Mouse (Mus musculus) bone marrow macrophage, adult 2 months (primary cell): ENCODE measurements at regions not wholly inside any gene's neighbourhood (a gene's known extent, or its start where the extent isn't known, plus 50 kb on each side); places are given as distances from the start of the nearest gene placed in this dataset.
"Not testable (repeated sequence)": the region's sequence is repeated elsewhere in the genome, so short reads cannot be mapped to it uniquely, and the experiment has no call there.

ENCODE experiments used
- H3K27ac ChIP-seq: 2 replicates; pipeline ENCODE4 v1.5.1; 2012; ENCODE audit warnings: low read depth, low read length; ENCODE audit not compliant: insufficient read depth
- H3K4me1 ChIP-seq: 2 replicates; pipeline ENCODE4 v1.6.1; 2012; ENCODE audit warnings: low read length; ENCODE audit not compliant: control insufficient read depth, insufficient read depth
- H3K4me3 ChIP-seq: 2 replicates; pipeline ENCODE4 v1.5.1; 2012; ENCODE audit warnings: mild to moderate bottlenecking, low read length, moderate library complexity; ENCODE audit not compliant: insufficient read depth
- CTCF ChIP-seq: IDR thresholded peaks from 2 replicates; pipeline ENCODE4 v1.5.1; 2012; ENCODE audit warnings: low read depth, mild to moderate bottlenecking, low read length, moderate library complexity
- POLR2A ChIP-seq: IDR thresholded peaks from 2 replicates; pipeline ENCODE4 v1.6.1; 2012; ENCODE audit warnings: mild to moderate bottlenecking, low read depth, low read length, borderline replicate concordance

DNA sequence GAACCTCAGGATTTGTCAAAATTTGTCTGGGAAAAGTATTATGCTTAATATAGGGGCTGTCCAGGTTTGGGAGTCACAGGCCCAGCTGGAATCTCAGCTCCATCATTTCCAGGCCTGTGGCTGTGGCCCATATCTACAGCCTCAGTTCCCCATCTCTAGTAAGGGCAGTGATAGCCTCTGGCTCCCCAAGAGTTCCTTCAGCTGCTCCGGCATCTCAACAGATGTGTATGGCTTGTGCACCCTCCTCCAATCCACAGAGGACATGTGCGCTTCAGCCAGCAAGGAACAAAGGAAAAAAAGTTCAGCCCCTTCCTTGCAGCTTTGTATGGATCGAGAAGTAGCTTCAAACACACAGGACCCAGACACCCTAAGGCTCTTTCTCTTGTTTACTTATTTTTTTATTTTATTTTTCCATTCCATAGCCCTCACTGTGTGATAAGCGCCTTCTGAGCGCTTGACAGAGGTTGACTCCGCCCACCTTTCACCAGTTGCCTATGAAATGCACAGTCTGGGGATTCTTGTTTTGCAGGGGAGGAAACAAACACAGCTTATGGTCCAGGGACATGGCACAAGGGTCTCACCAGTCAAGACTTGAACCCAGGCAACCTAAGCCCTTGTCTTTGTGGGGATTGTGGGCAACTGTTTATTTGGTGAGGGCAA lies 222.3 kb upstream of the Klf3 start:
- Histone ChIP-seq H3K27ac (no peak overlapping the region), H3K4me3 (no peak overlapping the region), H3K4me1 (no peaks in the 10 kb centered on the region)
- no peak for TF ChIP-seq CTCF
- TF ChIP-seq POLR2A = no peak

DNA sequence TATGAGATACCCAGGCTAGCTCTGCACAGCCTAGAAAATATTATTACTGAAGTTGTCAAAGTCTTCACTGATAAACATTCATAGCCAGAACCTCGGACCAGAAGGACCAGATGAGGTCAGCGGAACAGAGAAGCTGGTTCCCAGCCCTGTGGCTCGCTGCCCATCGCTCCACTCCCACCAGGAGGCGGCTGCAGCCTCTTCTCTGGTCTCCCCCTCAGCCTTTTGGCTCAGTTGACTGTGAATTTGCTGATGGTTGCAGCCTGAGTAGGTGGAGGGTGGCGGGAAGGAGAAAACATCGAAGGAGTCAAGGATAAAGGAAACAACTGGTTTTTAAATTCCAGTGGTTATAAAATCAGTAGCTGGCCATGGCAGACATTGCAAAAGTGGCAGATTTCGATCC lies 221.7 kb upstream of the Klf3 start:
- no peaks in the 10 kb centered on the region for H3K4me1 ChIP-seq

DNA sequence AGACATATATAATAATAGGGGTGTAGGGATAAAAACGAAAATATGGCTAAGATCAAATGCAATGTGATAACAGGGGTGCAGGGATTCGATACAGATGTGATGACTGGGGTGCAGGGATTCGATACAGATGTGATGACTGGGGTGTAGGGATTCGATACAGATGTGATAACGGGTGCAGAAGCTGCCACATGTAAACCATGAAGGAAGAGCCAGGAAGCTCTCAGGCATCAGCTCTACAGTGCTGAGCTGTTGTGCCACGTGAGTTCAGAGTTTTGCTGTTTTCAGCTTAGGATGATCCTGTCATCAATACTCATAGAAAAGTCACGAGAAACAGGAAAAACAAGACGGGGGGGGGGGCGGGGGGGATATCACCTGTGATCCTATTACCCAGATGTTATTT lies 221.2 kb upstream of the Klf3 start:
- no peak overlapping the region for H3K27ac ChIP-seq
- no peak overlapping the region for H3K4me3 ChIP-seq
- TF ChIP-seq CTCF = no peak
- TF ChIP-seq POLR2A = no peak
- H3K4me1 ChIP-seq = no peaks in the 10 kb centered on the region

More for the DNA sequence above, 221.7 kb upstream of the Klf3 start:
- TF ChIP-seq POLR2A = no peak
- no peak for TF ChIP-seq CTCF
- no peak overlapping the region for H3K4me3 ChIP-seq
- H3K27ac ChIP-seq = no peak overlapping the region

DNA sequence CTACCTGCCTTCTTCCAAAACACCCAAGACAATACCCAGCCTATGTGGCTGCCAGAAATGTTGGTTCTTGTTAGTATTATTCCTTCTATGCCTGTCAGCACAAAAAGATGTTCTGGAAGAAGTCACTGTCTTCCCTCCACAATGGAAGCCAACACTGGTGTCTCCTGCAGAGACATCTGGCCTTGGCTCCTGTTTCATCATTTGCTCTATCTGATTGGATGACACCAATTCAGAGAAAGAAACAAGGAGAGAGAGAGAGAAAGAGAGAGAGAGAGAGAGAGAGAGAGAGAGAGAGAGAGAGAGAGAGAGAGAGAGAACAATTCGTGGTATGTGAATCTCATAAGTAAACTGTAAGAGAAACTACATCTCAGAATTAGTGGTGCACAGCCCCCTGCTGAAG lies 218.9 kb upstream of the Klf3 start:
- no peaks in the 10 kb centered on the region for H3K4me1 ChIP-seq
- TF ChIP-seq POLR2A (no peak), CTCF (no peak)
- H3K4me3 ChIP-seq = no peak overlapping the region
- no peak overlapping the region for H3K27ac ChIP-seq

DNA sequence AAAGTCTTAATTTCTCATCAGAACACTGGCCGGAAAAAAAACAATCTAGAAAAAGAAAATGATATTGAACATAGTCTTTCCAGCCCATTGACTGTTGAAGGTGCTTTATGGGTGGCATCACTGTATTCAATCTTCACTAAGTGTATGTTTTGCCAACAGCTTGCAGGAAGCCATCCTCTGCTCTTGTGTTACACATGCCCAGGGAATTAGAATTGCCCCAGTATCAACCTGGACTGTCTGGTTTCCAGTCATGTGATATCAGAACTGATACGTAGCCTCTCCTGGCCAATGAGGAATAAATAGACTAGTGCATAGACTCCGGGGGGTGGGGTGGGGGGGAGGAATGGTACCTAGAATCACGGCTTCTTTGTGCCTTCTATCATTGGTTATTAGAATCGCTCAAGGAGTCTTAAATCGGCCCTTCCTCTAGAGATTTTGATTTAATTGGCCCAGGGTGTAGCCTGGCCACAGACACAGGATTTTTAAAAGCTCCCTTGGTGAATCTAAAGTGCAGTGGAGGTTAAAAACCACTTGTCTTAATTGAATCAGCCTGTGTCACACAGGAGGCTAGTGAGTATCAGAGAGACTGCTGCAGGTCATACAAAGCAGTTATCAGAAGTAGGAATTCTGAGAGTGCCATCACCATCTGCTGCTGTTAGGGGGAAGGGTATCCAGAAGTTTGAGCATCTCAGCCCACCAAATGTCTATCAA lies 218.0 kb upstream of the Klf3 start:
- TF ChIP-seq CTCF (no peak), POLR2A (no peak)
- Histone ChIP-seq H3K4me3 (no peak overlapping the region), H3K27ac (no peak overlapping the region), H3K4me1 (no peaks in the 10 kb centered on the region)

DNA sequence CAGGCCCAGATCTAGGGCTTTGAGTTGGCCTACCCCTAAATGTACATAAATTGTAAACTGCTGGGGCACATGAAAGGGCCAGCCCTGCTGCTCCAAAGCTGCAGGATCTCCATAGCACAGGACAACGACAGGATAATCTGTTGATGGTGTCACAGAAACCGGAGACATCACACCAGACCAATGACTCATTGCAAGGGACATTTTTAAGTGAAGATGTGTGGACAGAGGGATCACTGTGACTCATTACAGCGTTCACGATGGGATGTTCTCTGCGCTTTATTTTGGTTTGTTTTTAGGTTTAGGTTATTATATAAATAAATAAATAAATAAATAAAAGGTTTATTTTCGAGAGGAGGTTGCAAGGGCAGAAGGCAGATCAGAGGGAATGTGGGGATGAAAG lies 216.9 kb upstream of the Klf3 start:
- Histone ChIP-seq H3K27ac (no peak overlapping the region), H3K4me1 (no peaks in the 10 kb centered on the region)
- no peak for TF ChIP-seq CTCF
- no peak for TF ChIP-seq POLR2A

DNA sequence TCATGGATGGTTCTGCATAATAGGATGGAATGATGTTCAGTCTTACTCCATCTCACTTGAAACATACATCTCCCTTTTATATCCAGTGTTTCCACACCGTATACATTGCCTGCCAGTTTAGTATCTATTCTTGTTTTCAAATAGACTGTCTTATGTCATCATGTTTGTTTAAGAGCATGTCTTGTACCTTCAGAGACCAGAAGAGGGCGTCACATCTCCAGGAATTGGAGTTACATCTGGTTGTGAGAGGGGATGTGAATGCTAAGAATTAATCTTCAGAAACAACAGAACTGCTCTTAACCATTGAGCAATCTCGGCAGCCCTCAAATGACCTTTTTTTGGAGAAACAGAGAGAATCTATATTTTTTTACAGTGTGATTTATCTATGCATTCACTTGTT lies 216.3 kb upstream of the Klf3 start:
- no peak overlapping the region for H3K4me3 ChIP-seq
- H3K4me1 ChIP-seq = no peaks in the 10 kb centered on the region
- no peak overlapping the region for H3K27ac ChIP-seq
- TF ChIP-seq POLR2A = no peak
- no peak for TF ChIP-seq CTCF

More for the DNA sequence above, 216.9 kb upstream of the Klf3 start:
- no peak overlapping the region for H3K4me3 ChIP-seq

GRCm38 (mm10) chr5:64587895-64588738 lies 215.1 kb upstream of the Klf3 start:
- Histone ChIP-seq H3K27ac (no peak overlapping the region), H3K4me1 (no peaks in the 10 kb centered on the region), H3K4me3 (no peak overlapping the region)
- TF ChIP-seq POLR2A (no peak), CTCF (no peak)

DNA sequence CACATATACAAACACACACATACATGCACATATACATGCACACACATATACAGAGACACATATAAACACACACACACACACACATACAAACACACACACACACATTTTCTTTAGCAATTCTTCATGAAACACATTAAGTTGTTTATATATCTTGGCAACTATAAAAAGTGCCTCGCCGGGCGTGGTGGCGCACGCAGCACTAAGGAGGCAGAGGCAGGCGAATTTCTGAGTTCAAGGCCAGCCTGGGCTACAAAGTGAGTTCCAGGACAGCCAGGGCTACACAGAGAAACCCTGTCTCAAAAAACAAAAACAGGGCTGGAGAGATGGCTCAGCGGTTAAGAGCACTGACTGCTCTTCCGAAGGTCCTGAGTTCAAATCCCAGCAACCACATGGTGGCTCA lies 214.4 kb upstream of the Klf3 start:
- H3K4me1 ChIP-seq, H3K4me3 ChIP-seq, H3K27ac ChIP-seq: not testable (repeated sequence)

GRCm38 (mm10) chr5:64590036-64590435 lies 213.2 kb upstream of the Klf3 start:
- H3K27ac ChIP-seq = no peak overlapping the region
- no peak overlapping the region for H3K4me3 ChIP-seq
- H3K4me1 ChIP-seq = no peaks in the 10 kb centered on the region
- no peak for TF ChIP-seq POLR2A
- TF ChIP-seq CTCF = no peak
